Mouse (Mus musculus): ENCODE measurements around the gene Fam32a.

- TF ChIP-seq CTCF (IDR thresholded peaks at IDR 0.05; ENCODE audit: extremely low read depth, insufficient read depth, low read length) (no peak), POLR2A (IDR thresholded peaks at IDR 0.05; ENCODE audit: extremely low read depth, insufficient read depth, low read length) (no peak)
These were observed 53.7 kb downstream of the Fam32a start for GRCm38 (mm10) chr8:72273111-72273770.
